Mouse (Mus musculus) right cerebral cortex, postnatal 36 days (tissue): Measurements from ENCODE around the gene Cd300ld3.
"Not testable (repeated sequence)": the region's sequence is repeated elsewhere in the genome, so short reads cannot be mapped to it uniquely, and the experiment has no call there.

Source experiments
- DNase-seq, 2 experiments: peaks; one replicate each; pipeline ENCODE4 v3.0.0; 2022; ENCODE audit warnings: low spot score in 2 of 2, mixed read lengths in 1 of 2

Cd300ld3 gene

DNA sequence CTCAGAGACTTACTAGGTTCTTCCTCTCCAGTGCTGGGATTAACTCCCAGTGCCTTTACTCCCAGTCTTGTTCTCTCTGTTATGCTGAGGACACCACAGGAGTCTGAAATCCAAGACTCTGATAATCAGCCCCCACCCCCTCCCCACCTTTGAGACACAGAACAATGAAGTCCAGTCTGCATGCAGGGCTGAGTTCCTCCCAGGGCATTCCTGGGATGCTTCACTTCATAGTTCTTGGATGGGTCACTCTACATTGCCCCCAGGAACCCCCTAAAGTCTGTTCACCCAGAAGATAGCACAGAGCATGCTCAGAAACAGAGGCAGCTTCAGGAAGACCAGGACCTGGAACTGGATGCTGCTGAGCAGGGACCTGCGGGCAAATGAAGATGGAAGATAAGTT lies 4.8 kb upstream of the Cd300ld3 start:
- DNase-seq: no peak

- DNase-seq: no peak
Measured at GRCm38 (mm10) chr11:115052206-115052605, 4.0 kb upstream of the Cd300ld3 start.

DNA sequence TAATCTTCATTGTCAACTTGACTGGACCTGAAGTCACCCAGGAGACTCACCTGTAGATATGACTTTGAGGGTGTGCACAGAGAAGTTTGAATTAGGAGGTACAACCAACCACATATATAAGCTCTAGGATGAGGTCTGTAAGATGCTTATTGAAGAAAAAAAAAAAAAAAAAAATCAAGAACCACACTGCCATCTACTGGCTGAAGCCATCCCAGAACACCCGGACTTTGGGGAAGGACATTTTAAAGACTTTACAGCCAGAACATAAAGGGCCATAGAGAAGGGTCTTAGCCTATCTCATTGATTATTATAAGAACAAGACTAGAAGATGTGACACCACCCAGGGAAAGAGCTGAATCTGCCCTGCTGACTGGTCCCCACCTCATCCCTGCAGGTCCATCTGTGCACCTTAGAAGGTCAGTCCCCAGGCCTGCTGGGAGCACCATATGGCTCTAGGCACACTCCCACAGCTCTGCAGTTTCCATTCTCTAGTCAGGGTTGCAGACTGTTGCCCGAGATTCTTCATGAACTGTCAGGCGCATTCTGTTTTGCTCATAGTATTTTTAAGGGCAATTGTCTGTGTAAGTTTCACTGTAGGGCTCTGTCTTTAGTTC lies 1.2 kb upstream of the Cd300ld3 start:
- DNase-seq: no peak

- DNase-seq: not testable (repeated sequence)
Measured at GRCm38 (mm10) chr11:115037669-115038068, 10.5 kb downstream of the Cd300ld3 start, which contains the start of gene Cd300ld5. Gene Cd300ld5 (minus strand): TSS chr11:115037769.

- not testable (repeated sequence) for DNase-seq
Measured at GRCm38 (mm10) chr11:115026912-115027311, 21.3 kb downstream of the Cd300ld3 start, which contains the start of gene Cd300ld4. Gene Cd300ld4 (minus strand): TSS chr11:115027012.

DNA sequence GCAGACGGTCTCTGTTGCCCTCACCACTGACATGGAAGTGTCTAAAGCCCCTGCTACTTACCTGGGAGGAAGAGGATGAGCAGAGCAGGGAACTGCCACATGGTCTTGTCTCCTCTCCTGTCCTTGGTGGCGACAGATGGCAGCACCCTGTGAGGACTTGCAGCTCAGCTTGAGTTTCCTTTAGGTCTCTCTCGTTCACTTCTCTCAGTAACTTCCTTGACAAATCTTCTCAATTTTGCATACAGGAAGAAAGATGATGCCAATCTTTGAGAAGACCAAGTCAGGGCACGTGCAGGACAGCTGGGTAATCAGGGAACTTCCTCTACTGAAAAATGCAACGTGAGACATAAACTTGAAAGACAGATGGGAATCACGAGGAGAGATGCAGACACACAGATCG lies 32.1 kb downstream of the Cd300ld3 start, which contains the start of gene Cd300ld2:
TSS of gene Cd300ld2 (minus strand) at position 101 of the 400 bp plus-strand sequence.
- not testable (repeated sequence) for DNase-seq

DNA sequence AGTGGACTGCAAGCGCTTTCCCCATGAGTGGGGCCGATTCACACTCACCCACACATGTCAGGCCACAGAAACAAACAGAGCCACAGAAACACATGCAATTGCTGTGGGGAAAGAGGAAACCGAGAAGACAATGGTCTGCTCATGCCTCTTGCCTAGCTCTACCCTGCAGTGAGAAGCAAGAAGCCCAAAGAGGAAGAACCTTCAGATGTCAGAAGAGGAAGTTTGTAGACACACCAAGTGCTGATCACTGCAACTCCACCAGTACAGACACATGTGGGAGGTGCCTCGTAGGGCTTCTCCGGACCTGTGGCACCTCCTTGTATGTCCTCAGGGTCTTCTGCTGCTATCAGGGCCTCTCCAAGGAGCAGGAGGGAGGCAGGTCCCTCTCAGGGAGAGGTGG lies 44.1 kb downstream of the Cd300ld3 start:
- no peak for DNase-seq

DNA sequence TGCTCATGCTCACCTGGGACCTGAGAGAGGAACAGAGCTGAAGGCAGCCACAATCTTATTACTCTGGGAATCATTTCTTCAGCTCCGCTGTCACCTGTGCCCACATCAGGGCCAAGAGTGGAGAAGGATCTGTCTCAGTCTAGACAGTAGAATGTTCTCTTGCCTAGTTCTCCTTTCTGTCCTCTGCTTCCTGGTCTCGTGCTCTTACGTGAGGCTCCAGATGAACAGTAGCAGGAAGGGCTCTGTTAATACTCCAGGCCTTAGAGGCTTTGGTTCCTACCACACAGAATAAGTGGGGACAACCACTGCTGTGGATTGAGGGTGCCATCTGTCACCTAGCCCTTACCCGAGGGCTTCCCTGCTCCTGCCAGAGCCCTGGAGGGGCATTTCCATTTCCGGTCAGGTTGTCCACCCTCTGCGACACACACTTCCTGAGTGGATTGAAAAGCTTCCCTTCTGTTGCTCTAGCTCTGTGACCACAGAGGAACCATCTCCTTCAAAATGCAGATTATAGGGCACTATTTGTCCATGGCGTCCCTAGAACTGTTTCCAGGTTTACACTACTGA lies 46.7 kb downstream of the Cd300ld3 start, which contains the start of gene Cd300c2:
TSS of gene Cd300c2 (minus strand) at position 407 of the 567 bp plus-strand sequence.
- no peak for DNase-seq
